Mouse (Mus musculus): ENCODE measurements around the gene Itsn1. TPM values are rescaled to one million over a fixed set of nuclear protein-coding genes. Genes with fewer than 3 reads are reported as not detected.

The Itsn1 gene
- polyA plus RNA-seq, 1 experiment from 2014 or later: 60.2 TPM

- no peaks in the 10 kb centered on the region for H3K27me3 ChIP-seq
- H3K9me3 ChIP-seq: no peaks in the 10 kb centered on the region
- H3K4me2 ChIP-seq: no peak overlapping the region
- 88% methylated on average over 12 of the region's 12 CpGs for WGBS
- peaks cover 57% of the 10 kb centered on the region for H3K36me3 ChIP-seq
- H3K4me3 ChIP-seq: no peak overlapping the region
- no peak overlapping the region for H3K9ac ChIP-seq
- H3K27ac ChIP-seq (replicated peaks): no peak overlapping the region
- no peaks in the 10 kb centered on the region for H3K4me1 ChIP-seq (replicated peaks)
- no peak for ATAC-seq (ENCODE audit: low FRiP score, low read depth)
Measured at GRCm38 (mm10) chr16:91853223-91853622, 124.1 kb downstream of the Itsn1 start.

- Histone ChIP-seq H3K4me2 (no peak overlapping the region), H3K36me3 (peaks cover 36% of the 10 kb centered on the region), H3K4me1 (replicated peaks) (peaks cover 16% of the 10 kb centered on the region), H3K4me3 (no peak overlapping the region), H3K9me3 (no peaks in the 10 kb centered on the region), H3K9ac (no peak overlapping the region), H3K27me3 (no peaks in the 10 kb centered on the region), H3K27ac (replicated peaks) (no peak overlapping the region)
- ATAC-seq (ENCODE audit: low FRiP score, low read depth): no peak
- 97% methylated on average over 7 of the region's 7 CpGs for WGBS
Measured at GRCm38 (mm10) chr16:91858695-91859094, 129.6 kb downstream of the Itsn1 start.

GRCm38 (mm10) chr16:91859203-91859602, 130.1 kb downstream of the Itsn1 start:
- Histone ChIP-seq H3K4me1 (replicated peaks) (peaks cover 16% of the 10 kb centered on the region), H3K27me3 (no peaks in the 10 kb centered on the region), H3K9me3 (no peaks in the 10 kb centered on the region), H3K9ac (no peak overlapping the region), H3K36me3 (peaks cover 34% of the 10 kb centered on the region), H3K27ac (replicated peaks) (no peak overlapping the region), H3K4me2 (no peak overlapping the region), H3K4me3 (no peak overlapping the region)
- no peak for ATAC-seq (ENCODE audit: low FRiP score, low read depth)
- WGBS: 81% methylated on average over 3 of the region's 3 CpGs

- Histone ChIP-seq H3K9me3 (no peaks in the 10 kb centered on the region), H3K27me3 (no peaks in the 10 kb centered on the region), H3K9ac (no peak overlapping the region), H3K36me3 (peaks cover 28% of the 10 kb centered on the region), H3K4me3 (no peak overlapping the region), H3K4me2 (no peak overlapping the region), H3K27ac (replicated peaks) (peak overlapping the region; percentile 56; the same call in 1 of the 2 replicates), H3K4me1 (replicated peaks) (peaks cover 16% of the 10 kb centered on the region)
- 73% methylated on average over 8 of the region's 8 CpGs for WGBS
- ATAC-seq (ENCODE audit: low FRiP score, low read depth): no peak
Measured at GRCm38 (mm10) chr16:91859958-91860357, 130.9 kb downstream of the Itsn1 start.

- no peak overlapping the region for H3K9ac ChIP-seq
- H3K4me2 ChIP-seq: no peak overlapping the region
- H3K27me3 ChIP-seq: no peaks in the 10 kb centered on the region
- 52% methylated on average over 14 of the region's 14 CpGs for WGBS
- H3K4me1 ChIP-seq (replicated peaks): peaks cover 16% of the 10 kb centered on the region
- H3K36me3 ChIP-seq: peaks cover 25% of the 10 kb centered on the region
- peak overlapping the region; percentile 67 for H3K27ac ChIP-seq (replicated peaks)
- H3K9me3 ChIP-seq: no peaks in the 10 kb centered on the region
- no peak overlapping the region for H3K4me3 ChIP-seq
- ATAC-seq (ENCODE audit: low FRiP score, low read depth): peak; percentile 68; the same call in 1 of the 2 replicates
Measured at GRCm38 (mm10) chr16:91860471-91861125, 131.5 kb downstream of the Itsn1 start.

GRCm38 (mm10) chr16:91861784-91862371, 132.8 kb downstream of the Itsn1 start:
- H3K4me1 ChIP-seq (replicated peaks): peaks cover 16% of the 10 kb centered on the region
- no peaks in the 10 kb centered on the region for H3K27me3 ChIP-seq
- ATAC-seq (ENCODE audit: low FRiP score, low read depth): no peak
- 73% methylated on average over 6 of the region's 6 CpGs for WGBS
- no peak overlapping the region for H3K9ac ChIP-seq
- no peaks in the 10 kb centered on the region for H3K9me3 ChIP-seq
- no peak overlapping the region for H3K4me2 ChIP-seq
- H3K36me3 ChIP-seq: peaks cover 22% of the 10 kb centered on the region
- H3K27ac ChIP-seq (replicated peaks): peak overlapping the region; percentile 20; the same call in 1 of the 2 replicates
- no peak overlapping the region for H3K4me3 ChIP-seq

- H3K4me3 ChIP-seq: no peak overlapping the region
- 64% methylated on average over 7 of the region's 7 CpGs for WGBS
- H3K4me1 ChIP-seq (replicated peaks): peaks cover 19% of the 10 kb centered on the region
- peaks cover 22% of the 10 kb centered on the region for H3K36me3 ChIP-seq
- no peak overlapping the region for H3K9ac ChIP-seq
- H3K27ac ChIP-seq (replicated peaks): no peak overlapping the region
- H3K27me3 ChIP-seq: no peaks in the 10 kb centered on the region
- H3K4me2 ChIP-seq: no peak overlapping the region
- no peak for ATAC-seq (ENCODE audit: low FRiP score, low read depth)
- H3K9me3 ChIP-seq: no peaks in the 10 kb centered on the region
Measured at GRCm38 (mm10) chr16:91862836-91863235, 133.8 kb downstream of the Itsn1 start.

- WGBS: 70% methylated on average over 10 of the region's 10 CpGs
- Histone ChIP-seq H3K4me2 (no peak overlapping the region), H3K9ac (no peak overlapping the region), H3K4me1 (replicated peaks) (peaks cover 20% of the 10 kb centered on the region), H3K4me3 (no peak overlapping the region), H3K36me3 (peaks cover 25% of the 10 kb centered on the region), H3K27me3 (no peaks in the 10 kb centered on the region), H3K9me3 (no peaks in the 10 kb centered on the region), H3K27ac (replicated peaks) (no peak overlapping the region)
- no peak for ATAC-seq (ENCODE audit: low FRiP score, low read depth)
Measured at GRCm38 (mm10) chr16:91864646-91865332, 135.7 kb downstream of the Itsn1 start.

GRCm38 (mm10) chr16:91865570-91866257, 136.6 kb downstream of the Itsn1 start:
- ATAC-seq (ENCODE audit: low FRiP score, low read depth): no peak
- Histone ChIP-seq H3K27ac (replicated peaks) (no peak overlapping the region), H3K9ac (no peak overlapping the region), H3K27me3 (no peaks in the 10 kb centered on the region), H3K4me3 (no peak overlapping the region), H3K4me2 (no peak overlapping the region), H3K9me3 (no peaks in the 10 kb centered on the region), H3K36me3 (peaks cover 33% of the 10 kb centered on the region), H3K4me1 (replicated peaks) (peaks cover 13% of the 10 kb centered on the region)
- 72% methylated on average over 7 of the region's 7 CpGs for WGBS

- H3K4me2 ChIP-seq: no peak overlapping the region
- no peak overlapping the region for H3K9ac ChIP-seq
- no peaks in the 10 kb centered on the region for H3K9me3 ChIP-seq
- H3K36me3 ChIP-seq: peaks cover 35% of the 10 kb centered on the region
- 83% methylated on average over 5 of the region's 5 CpGs for WGBS
- H3K27ac ChIP-seq (replicated peaks): no peak overlapping the region
- no peaks in the 10 kb centered on the region for H3K27me3 ChIP-seq
- no peak overlapping the region for H3K4me3 ChIP-seq
- H3K4me1 ChIP-seq (replicated peaks): peaks cover 7% of the 10 kb centered on the region
- no peak for ATAC-seq (ENCODE audit: low FRiP score, low read depth)
Measured at GRCm38 (mm10) chr16:91866258-91866634, 137.2 kb downstream of the Itsn1 start.

- peaks cover 41% of the 10 kb centered on the region for H3K36me3 ChIP-seq
Measured at GRCm38 (mm10) chr16:91867672-91868071, 138.6 kb downstream of the Itsn1 start.

More at GRCm38 (mm10) chr16:91867672-91868071, 138.6 kb downstream of the Itsn1 start:
- H3K4me3 ChIP-seq: no peak overlapping the region
- ATAC-seq (ENCODE audit: low FRiP score, low read depth): no peak
- H3K9ac ChIP-seq: no peak overlapping the region
- WGBS: 75% methylated on average over 8 of the region's 8 CpGs
- H3K27me3 ChIP-seq: no peaks in the 10 kb centered on the region
- H3K27ac ChIP-seq (replicated peaks): peak overlapping the region; percentile 32
- H3K4me2 ChIP-seq: no peak overlapping the region
- H3K4me1 ChIP-seq (replicated peaks): 0 out of 2 replicates have a peak, but pooled peaks cover 6% of the 10 kb centered on the region
- H3K9me3 ChIP-seq: no peaks in the 10 kb centered on the region
